Mouse (Mus musculus): ENCODE measurements around the gene Hccs.
"Not testable (repeated sequence)": the region's sequence is repeated elsewhere in the genome, so short reads cannot be mapped to it uniquely, and the experiment has no call there.

The Hccs gene

GRCm38 (mm10) chrX:169319945-169320667 is at the start of gene Hccs:
TSS of gene Hccs (minus strand) at chrX:169320372.
- peak; percentile 89 for DNase-seq (ENCODE audit: low spot score)

GRCm38 (mm10) chrX:169357146-169357772 is 37.1 kb upstream of the Hccs start:
- DNase-seq (ENCODE audit: low spot score) = no peak

- no peak for DNase-seq (ENCODE audit: low spot score)
Measured at GRCm38 (mm10) chrX:169338213-169338612, 18.0 kb upstream of the Hccs start.

- DNase-seq (ENCODE audit: low spot score) = no peak
Measured at GRCm38 (mm10) chrX:169337559-169337958, 17.4 kb upstream of the Hccs start.

DNA sequence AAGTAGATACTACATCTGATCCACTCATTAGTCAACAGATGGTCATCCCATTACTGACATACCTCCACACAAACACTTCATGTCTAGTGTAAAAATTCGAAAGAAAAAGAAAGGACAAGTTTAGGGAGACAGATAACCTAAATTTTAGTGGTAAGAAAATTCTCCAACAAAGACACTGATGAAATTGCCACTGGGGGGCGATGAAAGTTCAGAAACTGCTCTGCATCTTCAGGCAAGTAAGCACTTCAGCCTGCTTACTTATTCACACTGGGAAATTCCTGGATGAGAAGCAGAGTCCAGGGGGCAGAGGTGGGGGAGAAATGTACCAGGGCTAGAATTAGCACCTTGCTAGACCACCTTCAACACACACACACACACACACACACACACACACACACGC is 12.1 kb upstream of the Hccs start:
- DNase-seq (ENCODE audit: low spot score) = no peak

GRCm38 (mm10) chrX:169325929-169326595 is 5.9 kb upstream of the Hccs start:
- no peak for DNase-seq (ENCODE audit: low spot score)

DNA sequence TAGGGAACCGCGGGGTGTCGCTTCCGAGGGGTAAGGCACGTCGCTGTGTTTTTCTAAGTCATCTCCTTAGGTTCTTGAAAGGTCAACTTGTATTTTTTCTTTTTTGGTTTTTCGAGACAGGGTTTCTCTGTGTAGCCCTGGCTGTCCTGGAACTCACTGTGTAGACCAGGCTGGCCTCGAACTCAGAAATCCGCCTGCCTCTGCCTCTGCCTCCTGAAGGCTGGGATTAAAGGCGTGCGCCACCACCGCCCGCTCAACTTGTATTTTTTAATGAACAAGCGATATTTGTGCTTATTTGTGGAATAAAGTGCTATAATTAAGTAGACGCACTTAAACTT is 465 bp upstream of the Hccs start:
- not testable (repeated sequence) for DNase-seq (ENCODE audit: low spot score)

- DNase-seq (ENCODE audit: low spot score) = no peak
Measured at GRCm38 (mm10) chrX:169319066-169319760, 959 bp downstream of the Hccs start.

DNA sequence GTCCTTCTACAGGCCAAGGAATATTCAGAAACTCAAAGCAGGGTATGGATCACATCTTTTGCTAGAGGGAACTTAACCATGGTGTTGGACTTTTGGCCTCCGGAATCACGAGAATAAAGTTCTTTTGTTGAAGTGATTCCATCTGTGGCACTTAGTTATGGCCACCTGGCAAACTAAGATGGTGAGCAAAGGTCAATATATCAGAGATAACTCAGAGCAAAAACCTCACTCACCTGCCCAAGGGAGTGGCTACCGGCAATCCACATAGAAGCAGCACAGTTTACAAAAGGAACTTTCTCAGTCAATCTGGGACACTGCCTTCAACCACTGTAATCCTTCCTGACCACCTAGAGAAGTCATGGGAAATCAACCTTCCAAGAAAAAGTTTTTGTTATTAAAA is 11.6 kb downstream of the Hccs start:
- no peak for DNase-seq (ENCODE audit: low spot score)

DNA sequence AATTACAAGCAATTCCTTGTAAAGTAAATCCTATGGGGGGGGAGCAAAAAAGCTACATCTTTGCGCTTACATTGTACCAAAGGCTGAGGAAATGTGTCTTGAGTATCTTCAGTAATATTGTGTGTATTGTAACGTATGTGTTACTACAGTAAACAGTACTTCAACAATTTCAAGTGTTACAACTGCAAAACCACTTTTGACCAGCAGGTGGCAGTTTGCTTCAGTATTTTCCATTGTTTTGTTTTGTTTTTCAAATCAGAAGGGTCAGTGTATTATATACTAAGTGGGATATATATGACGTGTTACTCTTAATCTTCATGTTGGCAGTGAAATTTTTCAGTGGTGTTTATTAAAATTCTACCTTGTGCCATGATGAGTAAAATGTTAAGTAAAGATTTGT is 16.2 kb downstream of the Hccs start:
- no peak for DNase-seq (ENCODE audit: low spot score)

GRCm38 (mm10) chrX:169302271-169303045 is 17.7 kb downstream of the Hccs start:
- no peak for DNase-seq (ENCODE audit: low spot score)

DNA sequence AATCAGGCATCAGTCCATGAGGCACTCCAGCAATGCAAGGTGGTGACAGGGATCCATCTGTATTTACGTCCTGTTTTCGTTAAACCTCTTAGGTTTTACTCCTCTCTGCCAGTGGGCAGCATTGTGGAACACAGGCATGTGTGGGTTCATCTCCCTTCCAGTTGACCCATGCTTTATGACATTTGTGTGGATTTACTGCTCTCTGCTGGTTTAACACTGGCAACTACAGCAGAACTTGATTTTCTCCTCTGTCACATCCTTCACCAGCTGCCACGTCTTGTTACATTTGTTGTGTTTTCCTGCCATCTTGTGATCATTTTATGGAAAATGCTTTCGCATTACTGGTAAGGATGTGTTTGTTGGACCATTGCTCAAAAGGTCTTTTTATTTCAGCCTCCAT is 20.6 kb downstream of the Hccs start:
- no peak for DNase-seq (ENCODE audit: low spot score)

DNA sequence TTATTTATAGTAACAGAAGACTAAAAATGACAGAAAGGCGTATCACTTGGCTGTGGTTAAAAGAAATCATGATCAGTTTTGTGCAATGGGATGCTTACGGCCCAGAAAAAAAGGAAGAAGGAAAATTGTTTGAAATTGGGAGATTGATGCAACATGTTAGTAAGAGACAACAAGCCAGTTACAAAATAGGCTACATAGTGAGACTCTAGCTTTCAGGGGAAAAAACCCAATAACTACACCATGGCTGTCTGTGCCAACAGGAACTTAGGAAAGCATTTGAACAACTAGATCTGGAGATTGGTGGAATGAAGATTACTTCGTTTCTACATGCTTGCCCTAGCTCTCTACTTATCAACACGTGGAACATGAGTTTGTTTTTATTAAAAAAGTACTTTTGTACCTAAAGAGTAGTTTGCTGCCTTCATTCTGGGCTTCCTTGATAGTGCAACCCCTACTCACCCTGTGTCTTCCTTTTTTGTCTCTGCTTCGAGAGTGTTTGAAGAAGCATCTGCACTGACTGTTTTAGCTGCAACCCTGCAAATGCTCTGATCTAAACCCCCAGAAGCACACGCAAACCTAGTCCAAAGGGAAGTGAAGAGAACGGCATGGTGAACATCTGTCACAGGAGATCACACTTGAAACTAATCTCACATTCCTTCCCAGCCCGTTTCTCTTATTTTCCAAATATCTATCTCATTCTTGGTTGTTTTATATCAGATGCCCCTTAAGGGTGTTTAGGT is 56.6 kb downstream of the Hccs start:
- no peak for DNase-seq (ENCODE audit: low spot score)

DNA sequence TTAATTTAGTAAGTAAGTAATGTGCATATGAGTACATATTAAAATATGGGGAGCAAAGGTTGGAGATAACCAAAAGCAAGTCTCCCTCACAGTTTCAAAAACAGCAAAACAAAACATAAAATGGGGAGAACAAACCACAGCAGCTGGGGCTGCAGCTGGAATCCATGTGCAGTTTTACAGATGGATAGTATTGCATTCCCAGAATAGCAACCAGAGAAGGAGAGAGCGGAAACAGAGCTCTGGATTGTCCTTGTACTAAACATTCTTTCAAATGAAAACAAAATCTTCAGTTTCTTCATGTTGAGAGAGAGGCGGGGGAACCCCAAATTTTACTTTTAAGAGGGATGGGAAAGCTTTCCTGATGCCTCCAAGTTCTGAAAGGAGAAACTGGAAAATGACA is 58.0 kb downstream of the Hccs start:
- no peak for DNase-seq (ENCODE audit: low spot score)

DNA sequence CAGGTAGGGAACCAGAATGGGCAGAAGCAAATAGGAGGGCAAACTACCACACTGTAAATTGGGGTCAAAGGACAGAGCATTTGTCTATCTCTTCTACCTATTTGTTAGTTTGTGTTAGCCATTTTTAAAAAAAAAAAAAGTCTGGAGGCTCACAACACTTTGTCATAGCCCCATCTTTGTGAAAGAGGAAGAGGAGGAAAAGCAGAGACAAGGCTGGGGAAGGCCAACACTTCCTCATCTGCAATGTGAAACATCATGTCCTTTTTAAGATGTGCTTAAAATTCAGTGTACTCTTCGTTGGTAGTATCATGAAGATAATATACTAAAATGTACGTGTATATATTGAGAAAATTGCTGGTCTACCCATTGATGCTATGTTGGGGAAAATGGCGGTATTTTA is 59.1 kb downstream of the Hccs start:
- no peak for DNase-seq (ENCODE audit: low spot score)

- no peak for DNase-seq (ENCODE audit: low spot score)
Measured at GRCm38 (mm10) chrX:169256741-169257140, 63.4 kb downstream of the Hccs start.

- DNase-seq (ENCODE audit: low spot score) = no peak
Measured at GRCm38 (mm10) chrX:169255915-169256314, 64.3 kb downstream of the Hccs start.

DNA sequence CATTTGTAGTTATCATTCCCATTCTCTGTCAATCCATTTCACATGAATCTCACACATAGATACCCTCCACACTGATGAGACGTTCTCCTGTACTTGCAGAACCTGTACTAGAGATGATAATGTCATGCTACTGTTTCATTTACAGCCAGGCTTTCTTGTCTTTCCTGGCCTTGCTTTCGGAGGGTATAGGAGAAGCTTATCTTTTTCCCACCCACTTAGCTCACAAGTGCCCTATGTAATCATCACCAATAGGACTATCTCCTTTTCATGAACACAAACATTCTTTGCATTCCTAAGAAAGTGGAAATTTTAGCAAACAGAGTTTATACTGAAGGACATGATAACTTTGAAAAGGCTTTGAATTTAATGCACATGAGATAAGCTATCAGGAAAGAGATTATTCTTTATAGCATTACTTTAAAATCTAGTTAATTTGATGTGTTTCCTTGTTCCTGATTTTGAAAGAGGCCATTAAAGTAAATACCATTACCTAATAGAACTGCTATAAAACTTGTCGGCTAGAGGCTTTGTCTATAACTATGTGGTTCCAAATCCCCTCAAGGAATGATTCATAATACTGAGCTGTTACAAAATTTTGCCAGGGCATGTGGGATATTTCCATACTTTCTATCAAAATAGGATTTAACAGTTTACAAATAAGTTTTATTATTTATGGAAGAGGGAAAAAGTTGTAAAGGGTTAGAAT is 97.7 kb downstream of the Hccs start:
- DNase-seq (ENCODE audit: low spot score) = no peak

- no peak for DNase-seq (ENCODE audit: low spot score)
Measured at GRCm38 (mm10) chrX:169220064-169220463, 100.1 kb downstream of the Hccs start.

GRCm38 (mm10) chrX:169210019-169210418 is 110.2 kb downstream of the Hccs start:
- no peak for DNase-seq (ENCODE audit: low spot score)

All from ovary, adult 18-20 months (tissue).